Mouse (Mus musculus) kidney, postnatal 4 days (tissue): ENCODE measurements around the gene Cdc42bpb.

ENCODE experiments used
- DNase-seq, 2 experiments: peaks; one replicate each; pipeline ENCODE4 v3.0.0; 2021; ENCODE audit warnings: mixed read lengths in 2 of 2

The Cdc42bpb gene

DNA sequence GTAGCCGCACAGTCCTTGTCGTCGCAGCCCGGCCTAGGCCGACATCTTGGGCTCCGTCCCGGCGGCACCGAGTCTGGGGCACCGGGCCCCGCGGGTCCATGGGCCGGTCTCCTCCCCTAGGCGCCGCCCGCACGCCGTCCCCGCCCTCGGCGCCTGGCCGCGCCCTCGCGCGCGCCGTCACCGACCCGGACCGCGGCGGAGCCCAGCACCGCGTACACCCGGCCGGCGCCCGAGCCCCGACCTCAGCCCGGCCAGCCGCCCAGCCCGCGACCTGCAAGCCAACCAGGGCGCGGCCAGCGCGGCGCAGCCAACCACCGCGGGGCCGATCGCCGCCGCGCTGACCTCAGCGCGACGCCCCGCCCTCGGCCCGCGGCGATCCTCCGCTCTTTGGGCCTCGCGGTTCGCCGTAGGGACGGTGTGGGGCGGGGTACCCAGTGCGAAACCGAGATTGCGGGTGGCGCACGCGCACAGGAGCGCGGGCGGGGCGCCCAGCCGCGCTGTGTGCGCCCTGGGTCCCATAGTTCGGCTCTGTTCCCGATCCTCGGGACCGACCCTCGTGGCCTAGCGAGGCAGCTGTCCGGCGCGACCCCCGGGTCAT is at the start of gene Cdc42bpb:
Gene Cdc42bpb (minus strand): TSS at position 343 of the 598 bp plus-strand sequence.
- DNase-seq: peak; percentile 95 to 97

DNA sequence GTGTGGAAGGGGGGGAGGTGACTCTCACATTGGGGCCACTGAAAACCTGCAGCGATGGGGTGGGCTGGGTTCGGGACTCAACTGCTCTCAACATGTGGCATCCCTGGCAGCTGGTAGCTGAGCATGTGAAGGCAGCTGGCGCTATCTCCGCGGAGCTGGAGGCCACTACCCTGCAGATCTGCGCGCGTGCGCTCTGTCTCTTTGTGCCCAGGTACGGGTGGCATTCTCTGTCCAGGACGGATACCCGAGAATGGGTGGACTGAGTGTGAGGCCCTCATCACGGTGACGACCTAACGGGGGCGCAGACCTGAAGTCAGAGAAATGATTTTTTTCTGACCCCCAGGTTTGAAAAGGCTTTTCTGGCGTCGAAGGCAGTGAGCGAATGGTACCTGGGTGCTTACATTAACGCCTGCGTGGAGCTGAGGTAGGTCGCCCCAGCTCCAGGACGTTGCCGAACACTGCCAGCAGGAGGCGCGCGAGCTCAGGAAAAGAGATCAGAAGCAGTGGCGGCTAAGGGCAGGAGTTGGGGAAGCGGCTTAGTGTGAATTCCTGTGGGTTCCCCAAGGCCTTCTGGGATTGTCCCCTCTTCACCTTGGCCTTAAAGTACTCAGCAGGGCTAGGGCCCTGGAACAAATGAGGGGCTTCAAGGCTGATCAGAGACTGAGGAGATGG is 48.4 kb upstream of the Cdc42bpb start:
- DNase-seq: peak; percentile 96 to 98

DNA sequence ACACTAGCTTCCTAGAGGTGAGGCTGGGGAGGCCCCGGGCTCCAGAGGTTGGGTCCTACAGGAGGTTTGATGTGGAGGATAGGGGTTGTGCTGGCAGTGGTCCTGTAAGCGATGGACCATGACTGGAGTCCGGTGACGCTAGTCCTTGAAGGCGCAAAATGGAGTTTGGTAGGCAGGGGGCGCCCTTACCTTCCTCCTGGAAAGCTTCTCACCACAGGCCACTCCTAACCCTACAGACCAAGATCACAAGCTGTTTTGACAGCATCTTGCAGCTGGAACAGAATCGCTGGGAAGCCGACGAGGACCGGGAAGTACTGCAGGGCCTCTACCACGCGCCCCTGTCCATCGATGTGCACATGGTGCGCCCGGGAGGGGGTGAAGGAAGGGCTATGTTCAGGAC is 47.7 kb upstream of the Cdc42bpb start:
- DNase-seq: peak; percentile 97 to 98

DNA sequence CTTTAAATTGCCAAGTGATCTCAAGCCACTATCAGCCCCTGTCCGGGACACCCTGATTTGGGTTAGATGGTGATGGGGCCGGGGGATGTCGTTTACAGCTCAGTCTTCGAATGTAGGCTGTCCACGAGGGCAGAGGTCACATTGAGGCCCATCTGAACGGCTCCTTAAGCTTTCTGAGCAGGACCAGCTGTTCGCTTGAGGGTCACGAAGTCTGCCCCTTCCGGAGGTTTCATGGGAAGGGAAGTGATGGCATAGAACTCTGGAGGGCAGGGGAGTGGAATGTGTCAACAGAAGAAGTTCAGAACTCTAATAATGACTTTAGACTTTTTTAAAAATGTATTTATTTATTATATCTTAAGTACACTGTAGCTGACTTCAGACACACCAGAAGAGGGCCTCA is 47.0 kb upstream of the Cdc42bpb start:
- DNase-seq: no peak

DNA sequence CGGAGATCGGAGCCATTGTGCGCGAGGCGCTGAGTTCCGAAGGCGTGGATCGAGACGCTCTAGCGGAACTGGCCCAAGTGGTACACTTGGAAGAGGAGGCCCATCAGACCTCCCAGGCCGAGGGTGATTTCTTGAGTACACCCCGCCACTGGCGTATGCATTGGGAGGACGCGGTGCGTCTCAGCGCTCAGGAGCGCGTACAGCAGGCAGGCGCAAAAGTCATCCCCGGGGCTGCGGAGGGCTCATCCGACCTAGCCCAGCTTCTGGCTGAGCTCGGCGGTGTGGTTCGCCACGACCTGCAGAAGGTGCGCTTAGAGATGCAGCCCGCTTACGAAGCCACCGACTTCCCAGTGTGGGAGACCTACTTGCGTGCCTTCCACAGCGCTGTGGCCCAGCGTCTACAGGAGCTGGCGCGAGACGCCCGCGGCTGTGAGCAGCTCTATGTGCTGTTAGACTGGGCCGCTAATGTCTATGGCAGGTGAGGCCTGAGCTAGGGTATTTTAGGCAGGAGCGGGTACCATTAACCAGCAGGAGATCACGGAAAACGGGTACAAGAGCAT is 46.1 kb upstream of the Cdc42bpb start:
- no peak for DNase-seq

DNA sequence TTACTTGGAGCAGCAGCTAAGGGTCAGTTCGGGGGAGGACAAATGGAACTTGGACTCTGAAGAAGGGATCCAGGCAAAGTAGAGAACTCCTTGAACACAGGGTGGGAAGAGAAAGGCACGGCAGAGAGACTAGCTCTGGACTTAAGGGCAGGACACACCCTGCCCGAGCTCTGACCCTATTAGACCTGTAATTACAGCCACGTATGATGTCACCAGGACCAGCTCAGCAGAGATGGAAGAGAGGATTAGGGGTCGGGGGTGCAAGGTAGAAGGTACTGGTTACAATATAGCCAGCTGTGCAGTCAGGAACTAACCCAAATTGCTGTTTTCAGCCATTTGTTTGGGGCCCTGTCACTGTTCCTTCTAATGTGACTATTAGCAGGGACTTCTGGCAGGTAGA is 45.3 kb upstream of the Cdc42bpb start:
- no peak for DNase-seq

- DNase-seq: peak in 1 of 2 experiments; percentile 52
Observed at GRCm38 (mm10) chr12:111420946-111421709, 43.6 kb upstream of the Cdc42bpb start.

DNA sequence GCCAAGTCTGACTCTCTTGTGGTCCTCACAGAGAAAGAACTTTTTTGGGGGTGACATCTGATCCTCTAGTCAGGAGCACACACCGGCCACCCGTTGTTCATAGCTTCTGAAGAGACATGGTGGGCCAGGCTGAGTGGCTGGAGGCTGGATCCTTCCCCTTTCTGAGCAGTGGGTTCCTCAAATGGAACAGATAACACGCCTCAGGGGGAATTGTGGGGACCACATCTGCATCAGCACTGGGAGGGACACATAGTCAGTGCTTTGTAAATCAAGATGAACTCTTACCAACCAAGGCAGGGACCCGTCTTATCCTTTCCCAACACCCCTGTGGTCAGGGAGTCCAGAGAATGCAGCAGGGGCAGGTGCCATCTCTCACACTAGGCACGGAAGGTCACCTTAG is 42.4 kb upstream of the Cdc42bpb start:
- DNase-seq: no peak

DNA sequence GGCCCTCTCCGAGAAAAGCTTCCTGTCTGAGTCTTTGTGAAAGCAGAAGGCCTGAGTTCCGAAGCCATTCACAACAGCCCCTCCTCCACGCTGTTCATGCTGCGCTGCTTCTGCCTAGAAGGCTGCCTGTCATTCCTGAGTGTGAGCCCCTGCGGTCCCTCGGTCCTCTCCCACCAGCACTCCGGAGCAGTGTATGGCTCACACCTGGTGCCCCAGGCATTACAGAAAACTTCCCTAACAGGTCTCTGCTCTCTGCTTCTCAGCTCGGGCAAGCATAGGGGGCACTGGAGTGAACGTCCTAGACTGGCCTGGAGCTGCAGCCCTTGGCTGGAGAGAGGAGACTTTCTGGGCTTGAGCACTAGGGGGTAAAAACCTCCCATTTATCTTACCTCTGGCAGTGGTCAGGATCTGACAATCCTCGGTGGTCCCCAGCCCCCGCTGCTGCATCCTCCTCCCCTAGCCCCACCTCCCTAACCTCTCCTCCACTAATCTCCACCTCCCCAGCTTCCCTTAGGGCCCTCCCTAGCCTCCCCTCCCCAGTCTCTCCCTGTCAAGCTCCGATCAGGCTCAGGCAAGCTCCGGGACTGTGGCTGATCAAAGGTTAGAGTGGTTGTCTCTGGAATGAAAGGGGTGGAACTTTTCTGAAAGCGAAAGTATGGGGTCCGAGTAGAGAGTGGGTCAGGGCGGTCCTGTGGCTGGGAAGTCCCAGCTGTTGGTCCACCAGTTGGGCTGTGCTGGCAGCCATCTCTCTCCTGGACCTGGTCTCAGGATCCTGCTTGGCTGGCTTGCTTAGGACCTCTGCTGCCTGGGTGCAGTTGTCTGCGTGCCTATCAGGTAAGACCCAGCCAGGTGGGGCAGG is 39.6 kb upstream of the Cdc42bpb start, which contains the start of gene Exoc3l4:
Gene Exoc3l4 (plus strand): TSS at position 97 of the 859 bp plus-strand sequence.
- DNase-seq: peak; percentile 66 to 77

- peak; percentile 95 to 96 for DNase-seq
Observed at GRCm38 (mm10) chr12:111413300-111413699, 35.8 kb upstream of the Cdc42bpb start.

DNA sequence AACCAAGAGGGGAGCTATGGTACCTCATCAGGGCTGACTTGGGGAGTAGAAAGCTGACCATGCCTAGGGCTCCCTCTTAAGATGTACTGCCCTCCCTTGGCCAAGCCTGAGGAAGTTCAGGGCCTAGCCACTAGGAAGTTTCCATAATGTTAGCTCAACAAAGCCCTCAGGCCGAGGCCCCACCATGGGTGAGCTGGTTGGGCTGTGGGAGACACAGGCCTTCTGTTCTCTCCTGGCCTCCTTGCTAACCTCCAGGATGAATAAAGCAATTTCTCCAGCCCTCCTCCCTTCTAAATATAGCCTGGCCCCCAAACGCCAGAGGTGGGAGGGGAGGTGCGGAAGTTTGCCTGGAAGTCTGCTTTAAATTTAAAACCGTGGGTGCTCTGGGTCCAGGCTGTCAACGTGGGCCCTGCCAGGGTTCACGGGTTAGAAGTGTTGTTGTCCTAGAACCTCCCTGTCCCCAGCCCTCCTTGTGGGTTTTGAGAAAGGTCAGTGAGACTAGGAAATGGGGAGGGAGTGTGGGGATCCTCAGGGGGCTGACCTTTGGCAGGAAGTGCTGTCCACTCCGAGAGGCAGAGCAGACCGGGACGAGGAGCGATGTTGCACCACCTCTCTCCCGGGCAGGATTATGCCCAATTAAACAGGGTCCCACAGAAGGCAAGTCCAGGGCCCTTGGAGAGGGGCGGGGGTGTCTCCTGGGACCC is 35.2 kb upstream of the Cdc42bpb start:
- peak; percentile 53 to 67 for DNase-seq

GRCm38 (mm10) chr12:111411631-111412355 is 34.3 kb upstream of the Cdc42bpb start:
- peak in 1 of 2 experiments; percentile 10 for DNase-seq

GRCm38 (mm10) chr12:111409583-111409982 is 32.1 kb upstream of the Cdc42bpb start:
- peak in 1 of 2 experiments; percentile 21 for DNase-seq

GRCm38 (mm10) chr12:111406622-111407021 is 29.1 kb upstream of the Cdc42bpb start, which contains the start of gene Lbhd2:
TSS of gene Lbhd2 (plus strand) at chr12:111406809.
- peak; percentile 57 to 71 for DNase-seq

DNA sequence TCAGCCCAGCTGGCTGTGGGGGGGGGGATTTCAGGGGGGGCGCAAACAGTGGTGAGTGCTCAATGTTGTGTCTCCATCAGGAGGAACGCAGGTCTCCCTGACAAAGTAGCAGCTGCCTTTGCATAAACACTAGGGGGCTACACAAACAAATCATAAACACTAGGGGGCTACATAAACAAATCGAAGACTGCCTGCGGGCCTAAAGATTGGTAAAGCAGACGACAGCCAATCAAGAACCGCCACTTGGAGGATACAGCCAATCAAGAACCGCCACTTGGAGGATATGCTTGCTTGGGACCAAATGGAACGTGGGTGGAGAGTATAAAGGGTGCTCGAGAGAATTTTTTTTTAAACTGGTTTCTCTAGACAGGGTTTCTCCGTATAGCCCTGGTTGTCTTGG is 27.4 kb upstream of the Cdc42bpb start:
- DNase-seq: no peak

GRCm38 (mm10) chr12:111401454-111402184 is 24.1 kb upstream of the Cdc42bpb start:
- DNase-seq: peak; percentile 86 to 90

GRCm38 (mm10) chr12:111396997-111397396 is 19.5 kb upstream of the Cdc42bpb start:
- DNase-seq: no peak

GRCm38 (mm10) chr12:111394008-111394407 is 16.5 kb upstream of the Cdc42bpb start:
- no peak for DNase-seq

DNA sequence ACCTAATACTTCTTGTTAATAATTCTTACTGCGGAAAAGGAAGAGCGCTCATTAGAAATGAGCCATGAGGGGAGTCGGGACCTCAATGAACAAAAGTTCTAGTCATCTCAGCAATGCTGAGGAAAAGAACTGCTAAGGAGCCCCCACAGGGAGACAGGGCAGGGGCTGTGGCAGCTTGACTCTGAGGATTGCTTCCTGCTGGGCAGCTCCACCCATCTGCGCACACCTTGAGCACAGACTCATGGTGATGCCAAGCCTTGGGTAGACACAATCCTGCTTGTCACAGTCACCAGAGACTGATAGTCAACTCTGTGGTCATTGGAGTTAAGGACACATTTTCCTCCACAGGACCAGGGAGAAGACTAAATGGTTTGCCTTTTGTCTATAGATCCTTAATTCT is 9.6 kb upstream of the Cdc42bpb start:
- peak in 1 of 2 experiments; percentile 35 for DNase-seq

GRCm38 (mm10) chr12:111386642-111387120 is 9.2 kb upstream of the Cdc42bpb start:
- DNase-seq: peak; percentile 57 to 72
